9 mouse cellular contexts compared by ENCODE assay signal in genomic region chr13:5803540-5804380, GRCm38 (mm10). TPM values are rescaled to one million over a fixed set of nuclear protein-coding genes. Genes with fewer than 3 reads are reported as not detected.
DNase-seq lines count a peak whose midpoint lies in the region; ATAC-seq and TF ChIP-seq lines count a peak whose summit lies in the region.
"Had no signal": no experiment of that assay in that cellular context is flagged by ENCODE, and none has a peak within 500 bp of the region (broad histone marks: within the 10 kb centered on the region; RNA-seq: fewer than 3 reads in every experiment).

No protein-coding gene starts in this region.

- WGBS in forebrain, embryonic 13.5 days: 5% methylated on average over 6 of the region's 6 CpGs

- peak overlapping the region; percentile 98 for H3K27ac ChIP-seq in ES-Bruce4 (ENCODE audit: insufficient read depth, low read length)
- no peak overlapping the region for H3K27ac ChIP-seq in forebrain, embryonic 13.5 days
- H3K27ac ChIP-seq in left cerebral cortex, adult 2 months: no peak overlapping the region
- H3K27ac ChIP-seq: limb, embryonic 13.5 days had no signal

- CTCF ChIA-PET in Patski (lab: Charles Lee): interaction anchor here (0.8 to 1.2 kb wide), 2 partner anchors 58 to 87 kb away, joined by 3 read pairs; no protein-coding TSS in a partner anchor

- peak overlapping the region; percentile 4; the same call in 1 of the 2 replicates for H3K4me2 ChIP-seq in forebrain, embryonic 13.5 days
- H3K4me2 ChIP-seq: limb, embryonic 13.5 days had no signal

- intact Hi-C loops in left cerebral cortex, adult 2 months (cut with DNase I): no loop called here

- no peaks in the 10 kb centered on the region for H3K4me1 ChIP-seq in ES-Bruce4 (ENCODE audit: control insufficient read depth, insufficient read depth, low read length)
- H3K4me1 ChIP-seq in forebrain, embryonic 13.5 days: peaks cover 18% of the 10 kb centered on the region; the same call in 1 of the 2 replicates

- no peaks in the 10 kb centered on the region for H3K36me3 ChIP-seq in ES-Bruce4 (ENCODE audit: control insufficient read depth, insufficient read depth, low read length, poor library complexity, severe bottlenecking)
- no peaks in the 10 kb centered on the region for H3K36me3 ChIP-seq in forebrain, embryonic 13.5 days (ENCODE audit: poor library complexity, severe bottlenecking)
- H3K36me3 ChIP-seq: limb, embryonic 13.5 days had no signal

- TF ChIP-seq CTCF in ES-Bruce4 (IDR thresholded peaks at IDR 0.05; ENCODE audit: low read depth, low read length) (no peak), Patski (IDR thresholded peaks at IDR 0.05) (no peak)
- no peak for TF ChIP-seq CTCF in left cerebral cortex, adult 2 months (IDR thresholded peaks at IDR 0.05)

- H3K9me3 ChIP-seq in ES-Bruce4 (replicated peaks; ENCODE audit: control insufficient read depth, insufficient read depth, low read length, poor library complexity, severe bottlenecking): no peaks in the 10 kb centered on the region
- no peaks in the 10 kb centered on the region for H3K9me3 ChIP-seq in forebrain, embryonic 13.5 days (replicated peaks)
- H3K9me3 ChIP-seq: limb, embryonic 13.5 days had no signal

- in situ Hi-C loops in Patski (cut with MboI; ENCODE audit: low pct_unique_long_range_greater_than_20kb): loop anchor here (10.0 kb wide), 1 partner anchor 1029 kb away; no protein-coding TSS in a partner anchor

- no peak overlapping the region for H3K4me3 ChIP-seq in ES-Bruce4 (ENCODE audit: low read depth, low read length)
- H3K4me3 ChIP-seq in forebrain, embryonic 13.5 days: no peak overlapping the region
- H3K4me3 ChIP-seq in left cerebral cortex, adult 2 months: no peak overlapping the region
- H3K4me3 ChIP-seq: limb, embryonic 13.5 days had no signal

- TF ChIP-seq POLR2A in ES-Bruce4 (IDR thresholded peaks at IDR 0.05; ENCODE audit: insufficient read depth, low read length): no peak

- POLR2A ChIA-PET in Patski (lab: Charles Lee): interaction anchor here (0.6 kb wide), 1 partner anchor 574 kb away, joined by 3 read pairs; no protein-coding TSS in a partner anchor

- no peak overlapping the region for H3K9ac ChIP-seq in ES-Bruce4 (ENCODE audit: low read depth, poor library complexity, severe bottlenecking)
- no peak overlapping the region for H3K9ac ChIP-seq in forebrain, embryonic 13.5 days
- H3K9ac ChIP-seq: limb, embryonic 13.5 days had no signal

- peak; percentile 93 for ATAC-seq in Patski
- ATAC-seq in forebrain, embryonic 13.5 days: peak; percentile 80

- DNase-seq in Patski (ENCODE audit: low read depth, low spot score): peak; percentile 96
- peak; percentile 78 for DNase-seq in heart, postnatal 4 days
- DNase-seq in lung, adult 18-20 months: peak; percentile 87 to 90
- no peak for DNase-seq in left cerebral cortex, adult 2 months (ENCODE audit: extremely low spot score in 1 of 2, low spot score in 2 of 2)
- no peak for DNase-seq in cerebellum, adult 18-20 months
- no peak for DNase-seq in thymus, postnatal 4 days

- no peak for TF ChIP-seq EP300 in ES-Bruce4 (IDR thresholded peaks at IDR 0.05; ENCODE audit: insufficient read depth, low read depth, low read length)

- H3K27me3 ChIP-seq in ES-Bruce4 (ENCODE audit: control insufficient read depth, insufficient read depth, low read length, poor library complexity, severe bottlenecking) (no peaks in the 10 kb centered on the region), Patski (no peaks in the 10 kb centered on the region)
- no peaks in the 10 kb centered on the region for H3K27me3 ChIP-seq in forebrain, embryonic 13.5 days
- H3K27me3 ChIP-seq: limb, embryonic 13.5 days had no signal

RNA-seq across cellular contexts. Expression of gene Klf6, which starts 57.5 kb away (rescaled TPM):
- polyA plus RNA-seq in ES-Bruce4 (2011; ENCODE audit: insufficient read depth, insufficient read length, low read depth, missing spikeins) (80.3 and 84.0 TPM in 2 replicates), Patski (2021) (98.7 TPM)
- polyA plus RNA-seq in forebrain, embryonic 13.5 days (2015; fragmentation: Nextera tagmentation; extraction: Ambion mirVana): 61.4 and 63.5 TPM in 2 replicates
- total RNA-seq in heart, postnatal 4 days (2021): 10 to 100 TPM; 62.0 to 68.7 TPM
- total RNA-seq in left cerebral cortex, adult 2 months (2021): 10 to 100 TPM; 49.0 to 55.1 TPM

Comparison
In these comparisons a context has a peak if more than half of its experiments do, and no peak if none do; other contexts are left out.
1. DNase-seq: peak in Patski (single experiment), heart, postnatal 4 days (single experiment) and lung, adult 18-20 months (2 of 2); none in left cerebral cortex, adult 2 months (0 of 2), cerebellum, adult 18-20 months (0 of 2) and thymus, postnatal 4 days (single experiment).